Mouse (Mus musculus) kidney, embryonic 16.5 days (tissue): ENCODE results near the gene Lamp1. TPM values are rescaled to one million over a fixed set of nuclear protein-coding genes. Genes with fewer than 3 reads are reported as not detected.

Experiments used
- ATAC-seq: fragments of 200-750 bp; cut with Nextera tagmentation; 2 replicates; pipeline ENCODE4 v1.8.0; 2017; ENCODE audit warnings: moderate TSS enrichment; ENCODE audit not compliant: low FRiP score, low TSS enrichment
- H3K27ac ChIP-seq: fragments of 300-500 bp; sonication (generic); 2 replicates; pipeline ENCODE4 v1.5.1; 2014; ENCODE audit warnings: low read length
- H3K27me3 ChIP-seq: fragments of 300-500 bp; sonication (generic); 2 replicates; pipeline ENCODE4 v1.6.1; 2014; ENCODE audit warnings: low read length, control low read depth, mixed read lengths; ENCODE audit not compliant: insufficient read depth
- H3K36me3 ChIP-seq: fragments of 300-500 bp; sonication (generic); 2 replicates; pipeline ENCODE4 v1.6.1; 2014; ENCODE audit warnings: low read length, control low read depth, mixed read lengths; ENCODE audit not compliant: insufficient read depth
- H3K4me1 ChIP-seq: fragments of 300-500 bp; sonication (generic); 2 replicates; pipeline ENCODE4 v1.6.1; 2014; ENCODE audit warnings: low read length, control low read depth, mixed read lengths; ENCODE audit not compliant: insufficient read depth
- H3K4me2 ChIP-seq: fragments of 300-500 bp; sonication (generic); replicated peaks from 2 replicates; pipeline ENCODE4 v1.6.1; 2014; ENCODE audit warnings: low read depth, low read length
- H3K4me3 ChIP-seq: fragments of 300-500 bp; sonication (generic); 2 replicates; pipeline ENCODE4 v1.5.1; 2014; ENCODE audit warnings: mild to moderate bottlenecking, low read length
- H3K9ac ChIP-seq: fragments of 300-500 bp; sonication (generic); replicated peaks from 2 replicates; pipeline ENCODE4 v1.6.1; 2014; ENCODE audit warnings: low read length
- H3K9me3 ChIP-seq: fragments of 300-500 bp; sonication (generic); 2 replicates; pipeline ENCODE4 v1.6.1; 2016; ENCODE audit warnings: low read length, control low read depth
- WGBS: fragments of 180-500 bp; shearing (Covaris S2); extraction: QIAGEN DNeasy Blood & Tissue Kit; methylation state at CpG from one replicate; pipeline ENCODE4 v1.1.7; 2014; 5-methylcytosine and 5-hydroxymethylcytosine counted together
- microRNA counts: library from miRNA; unstranded; fragments of <30 nt; microRNA quantifications from one replicate; lab custom pipeline; 2016
- microRNA-seq: library from miRNA; unstranded; fragments of <30 nt; microRNA quantifications from one replicate; pipeline ENCODE4, GENCODE M21; 2016
- polyA plus RNA-seq: library from polyadenylated mRNA; unstranded; fragments of >200 nt; fragmentation: Nextera tagmentation; extraction: Ambion mirVana; gene quantifications from 2 replicates; pipeline ENCODE4 v1.2.1, GENCODE M21; 2015

Gene Lamp1
- polyA plus RNA-seq, 1 experiment from 2014 or later: 374 TPM

GRCm38 (mm10) chr8:13217986-13218385 is 59.0 kb downstream of the Lamp1 start:
- ATAC-seq: no peak
- Histone ChIP-seq H3K27ac (no peak overlapping the region), H3K36me3 (no peaks in the 10 kb centered on the region), H3K9ac (no peak overlapping the region), H3K27me3 (no peaks in the 10 kb centered on the region), H3K4me3 (no peak overlapping the region), H3K9me3 (no peaks in the 10 kb centered on the region), H3K4me1 (peaks cover 8% of the 10 kb centered on the region), H3K4me2 (no peak overlapping the region)

- no peak for ATAC-seq
- Histone ChIP-seq H3K9ac (no peak overlapping the region), H3K4me3 (no peak overlapping the region), H3K9me3 (no peaks in the 10 kb centered on the region), H3K4me1 (peaks cover 3% of the 10 kb centered on the region), H3K36me3 (no peaks in the 10 kb centered on the region), H3K27me3 (no peaks in the 10 kb centered on the region), H3K4me2 (no peak overlapping the region), H3K27ac (no peak overlapping the region)
- WGBS: 77% methylated on average over 4 of the region's 4 CpGs
Measured at GRCm38 (mm10) chr8:13218441-13218840, 59.5 kb downstream of the Lamp1 start.

DNA sequence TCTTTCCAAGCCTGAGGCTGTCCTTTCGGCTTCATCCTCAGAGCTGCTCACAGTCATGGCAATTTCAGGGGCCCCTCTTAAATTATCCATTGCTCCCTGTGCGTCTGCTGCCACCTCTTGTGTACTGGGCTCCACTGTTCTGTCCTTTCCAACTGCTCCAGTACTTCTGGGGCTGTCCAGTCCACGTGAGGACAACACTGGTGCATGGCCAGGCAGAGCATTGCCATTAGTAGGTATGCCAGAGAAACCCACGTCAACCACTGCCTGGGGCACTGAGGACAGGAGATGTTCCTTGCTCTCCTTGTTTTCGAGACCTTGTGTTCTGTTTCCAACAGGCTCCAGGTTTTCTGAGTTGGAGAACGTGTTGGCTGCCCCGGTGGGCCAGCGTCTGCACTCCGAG is 65.5 kb downstream of the Lamp1 start:
- Histone ChIP-seq H3K4me3 (no peak overlapping the region), H3K27me3 (no peaks in the 10 kb centered on the region), H3K9ac (no peak overlapping the region), H3K9me3 (no peaks in the 10 kb centered on the region), H3K4me1 (no peaks in the 10 kb centered on the region), H3K27ac (no peak overlapping the region), H3K36me3 (no peaks in the 10 kb centered on the region), H3K4me2 (no peak overlapping the region)
- 82% methylated on average over 9 of the region's 9 CpGs for WGBS
- ATAC-seq: no peak

MicroRNAs within 50 kb of the gene (microRNA counts, 519-probe panel; counts per million panel counts)
- microRNA mmu-miR-1968 (lab: Ali Mortazavi, UCI): 1,965 counts per million, percentile 51 among the panel's probes with 10 or more counts

Small RNA genes within 50 kb of the gene (microRNA-seq; reads per million reads assigned to microRNA genes)
- gene Mir1968: 12.5 reads per million, percentile 32 among the genes with 10 or more reads in this experiment
- gene Mir7065: not detected

Other genes with a start within 250 kb of the Lamp1 start
- 0.15 and 0.19 TPM in 2 replicates for gene F7, start 133.1 kb upstream of the Lamp1 start, polyA plus RNA-seq
- gene F10, start 121.9 kb upstream of the Lamp1 start, polyA plus RNA-seq: 3.9 and 4.0 TPM in 2 replicates
- 1.8 and 1.9 TPM in 2 replicates for gene Proz, start 98.2 kb upstream of the Lamp1 start, polyA plus RNA-seq
- gene Pcid2, start 53.7 kb upstream of the Lamp1 start, polyA plus RNA-seq: 46.5 and 49.9 TPM in 2 replicates
- 109 and 113 TPM in 2 replicates for gene Cul4a, start 53.5 kb upstream of the Lamp1 start, polyA plus RNA-seq
- 22.5 and 23.6 TPM in 2 replicates for gene Grtp1, start 41.5 kb downstream of the Lamp1 start, polyA plus RNA-seq
- 0.16 and 0.46 TPM in 2 replicates for gene Adprhl1, start 95.0 kb downstream of the Lamp1 start, polyA plus RNA-seq
- 29.2 and 29.4 TPM in 2 replicates for gene Dcun1d2, start 129.0 kb downstream of the Lamp1 start, polyA plus RNA-seq
- gene Tmco3, start 129.0 kb downstream of the Lamp1 start, polyA plus RNA-seq: 55.8 and 56.2 TPM in 2 replicates
- 159 TPM in 2 replicates for gene Tfdp1, start 179.6 kb downstream of the Lamp1 start, polyA plus RNA-seq
- not detected in 2 replicates for gene Atp4b, start 237.7 kb downstream of the Lamp1 start, polyA plus RNA-seq
- gene Grk1, start 245.9 kb downstream of the Lamp1 start, polyA plus RNA-seq: not detected in 2 replicates